Mouse (Mus musculus) ovary, postnatal 14 days (tissue): ENCODE data around the gene Kansl1.

Experiments used
- DNase-seq: peaks from one replicate; pipeline ENCODE4 v3.0.0; 2022; ENCODE audit warnings: low spot score

Kansl1 gene

DNA sequence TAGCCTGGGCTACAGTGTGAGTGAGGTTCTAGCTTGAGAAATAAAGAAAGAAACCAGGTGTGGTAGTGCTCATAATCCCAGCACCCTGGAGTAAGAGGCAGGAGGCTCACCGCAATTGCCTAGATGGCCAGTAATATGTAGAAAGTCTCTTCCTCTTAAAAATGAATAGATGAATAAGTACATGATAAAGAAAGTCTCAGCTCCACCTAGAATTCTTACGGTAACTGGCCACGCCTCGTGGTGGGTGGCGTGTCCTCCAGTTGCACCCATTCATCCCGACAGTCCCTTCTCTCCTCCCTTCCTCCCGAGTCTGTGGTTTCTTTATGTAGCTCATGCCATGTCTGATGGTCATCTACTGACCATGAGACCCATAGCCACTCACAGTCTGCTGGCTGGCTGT is 162.9 kb downstream of the Kansl1 start:
- DNase-seq: no peak

- DNase-seq: no peak
These were observed 165.3 kb downstream of the Kansl1 start for GRCm38 (mm10) chr11:104303088-104303960.

DNA sequence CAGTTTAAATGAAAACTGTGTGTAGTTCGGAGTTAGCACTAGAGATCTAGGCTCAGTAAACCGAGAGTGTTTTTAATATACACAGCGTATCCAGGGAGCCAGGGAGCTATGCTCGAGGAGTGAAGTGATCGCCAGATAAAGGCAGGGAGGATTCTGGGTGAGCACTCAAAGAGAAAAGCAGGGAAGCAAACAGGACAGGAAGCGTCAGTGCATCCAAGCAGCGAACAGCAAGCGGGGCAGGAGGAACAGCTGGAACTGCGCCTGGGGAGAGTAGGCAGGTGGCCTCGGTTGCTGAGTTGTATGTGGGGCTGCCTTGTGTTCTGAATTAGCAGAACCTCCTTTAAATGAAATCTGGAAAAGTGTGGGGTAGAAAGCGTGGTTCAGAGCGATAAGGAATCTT is 166.0 kb downstream of the Kansl1 start:
- DNase-seq: no peak

GRCm38 (mm10) chr11:104297671-104298070 is 171.0 kb downstream of the Kansl1 start:
- DNase-seq: no peak

DNA sequence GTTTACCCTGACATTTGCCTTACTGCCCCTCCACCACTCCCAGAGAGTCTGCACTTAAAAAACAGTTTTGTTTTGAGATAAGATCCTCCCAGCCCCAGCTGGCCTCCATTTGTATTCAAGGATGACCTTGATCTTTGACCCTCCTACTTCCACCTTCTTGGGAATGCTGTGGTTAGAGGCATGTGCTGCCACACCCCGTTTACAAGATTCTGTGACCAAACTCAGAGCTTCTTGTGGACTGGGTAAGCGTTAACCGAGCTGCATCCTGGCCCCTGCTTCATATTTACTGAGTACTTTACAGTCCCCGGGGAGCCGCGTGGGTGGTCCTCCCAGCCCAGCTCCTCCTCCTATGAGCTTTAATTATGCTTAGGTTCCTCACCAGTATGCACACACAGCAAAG is 173.0 kb downstream of the Kansl1 start:
- no peak for DNase-seq

- no peak for DNase-seq
These were observed 173.5 kb downstream of the Kansl1 start for GRCm38 (mm10) chr11:104295145-104295544.

GRCm38 (mm10) chr11:104293241-104293640 is 175.4 kb downstream of the Kansl1 start:
- no peak for DNase-seq

DNA sequence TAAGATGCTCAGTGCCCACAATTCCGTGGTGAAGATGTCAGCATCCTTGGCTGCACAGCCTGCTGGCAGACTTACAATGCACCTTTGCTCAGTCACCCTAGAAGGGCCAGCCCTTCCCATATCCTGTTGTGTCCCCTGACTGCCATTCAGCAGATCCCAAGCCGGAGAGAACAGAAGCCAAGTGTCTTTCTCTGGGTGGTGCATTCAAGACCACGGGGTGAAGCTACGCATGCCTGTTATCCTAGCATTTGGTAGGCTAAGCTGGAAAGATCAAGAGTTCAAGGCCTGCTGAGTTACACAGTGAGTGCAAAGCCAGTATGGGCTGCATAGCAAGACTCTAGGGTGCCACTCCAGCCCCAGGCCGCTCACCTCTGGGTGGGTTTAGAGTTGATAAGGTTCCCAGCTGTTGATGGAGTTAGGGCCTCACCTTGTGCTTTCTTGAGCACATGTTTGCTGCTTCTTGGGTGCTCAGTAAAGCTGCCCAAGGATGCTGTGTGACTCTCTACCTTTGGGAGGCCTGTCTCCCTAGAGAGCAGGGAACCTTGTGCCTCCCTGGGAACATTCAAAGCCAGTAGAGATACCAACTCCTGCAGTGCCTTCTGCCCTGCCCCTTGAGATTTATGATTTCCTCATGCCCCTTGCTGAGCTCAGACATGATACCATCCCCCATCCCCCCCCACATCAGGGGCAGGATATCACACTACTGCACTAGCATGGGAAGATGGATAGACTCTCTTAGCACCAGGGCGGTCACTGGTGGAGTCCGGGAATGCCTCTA is 176.0 kb downstream of the Kansl1 start:
- DNase-seq: no peak

DNA sequence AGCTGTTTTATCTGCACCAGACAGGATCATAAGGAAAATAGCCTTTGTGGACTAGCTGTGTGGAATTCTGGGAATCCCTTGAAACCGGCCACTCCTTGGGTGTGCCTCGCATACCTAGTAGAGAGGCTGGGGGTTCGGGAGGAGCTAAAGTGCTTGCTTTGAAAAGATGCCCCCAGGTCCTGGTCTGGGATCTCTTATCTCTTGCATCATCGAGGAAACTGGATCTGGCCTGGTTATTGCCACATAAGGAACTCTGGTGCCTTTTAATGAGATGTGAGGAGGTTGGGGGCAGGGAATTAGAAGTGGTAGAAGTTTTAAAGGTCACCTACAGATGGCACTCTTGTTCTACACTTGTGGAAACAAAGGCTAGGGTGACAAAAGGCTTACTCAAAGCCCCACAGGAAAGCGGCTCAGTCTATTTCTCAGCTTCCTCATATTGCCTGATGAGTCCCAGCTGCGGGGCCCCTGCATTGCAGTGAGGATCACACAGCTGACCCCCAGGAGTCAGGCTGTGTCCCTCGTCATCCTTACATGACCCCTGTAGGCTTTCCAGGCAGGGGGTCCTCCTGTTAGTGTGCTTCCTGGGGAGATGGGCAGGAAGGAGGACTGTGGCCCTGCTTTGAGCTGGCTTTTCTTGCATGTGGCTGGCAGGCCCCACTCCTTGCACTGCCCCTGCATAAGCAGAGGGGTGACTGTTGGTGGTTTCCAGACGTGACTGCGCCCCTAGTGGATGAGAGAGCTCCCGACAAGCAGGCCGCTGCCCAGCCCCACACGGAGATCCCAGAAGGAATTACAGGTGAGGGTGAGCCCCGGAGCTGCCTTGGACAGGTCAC is 179.2 kb downstream of the Kansl1 start:
- peak; percentile 41 for DNase-seq

DNA sequence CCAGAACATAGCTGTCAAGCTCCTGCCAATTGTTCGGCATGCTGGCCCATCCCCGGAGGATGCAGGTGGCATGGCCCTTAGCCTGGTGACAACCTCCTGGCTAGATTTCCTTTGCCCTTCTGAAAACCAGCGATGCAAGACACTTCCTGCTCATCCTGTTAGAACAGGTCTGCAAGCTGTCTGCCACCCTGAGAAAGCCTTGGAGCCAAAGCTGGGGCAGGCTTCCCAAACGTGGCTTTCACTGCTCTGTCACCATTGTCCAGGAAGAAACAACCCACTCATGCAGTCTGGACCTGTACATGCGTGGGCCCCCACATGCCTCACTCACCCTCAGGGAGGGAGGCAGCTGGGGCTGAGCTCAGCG is 179.8 kb downstream of the Kansl1 start:
- DNase-seq: no peak

DNA sequence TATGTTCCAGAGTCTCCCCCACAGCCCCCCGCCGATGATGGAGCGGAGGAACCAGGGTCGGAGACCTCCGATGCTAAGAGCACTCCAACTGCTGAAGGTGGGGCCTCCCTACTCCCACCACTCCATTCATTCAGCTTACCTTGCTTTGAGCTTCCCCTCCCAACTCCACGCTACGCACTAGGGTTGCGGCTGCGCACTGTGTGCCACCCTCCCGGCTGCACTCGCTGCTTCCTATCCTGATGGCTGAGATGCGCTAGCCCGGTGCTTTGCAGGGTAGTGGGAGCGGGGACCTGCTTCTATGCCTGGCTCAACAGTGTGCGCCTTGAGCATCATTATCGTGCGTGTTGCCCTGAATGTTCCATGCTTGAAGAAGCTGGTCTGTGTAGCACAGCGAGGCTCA is 181.5 kb downstream of the Kansl1 start:
- DNase-seq: no peak
